Mouse (Mus musculus) heart, postnatal 0 days (tissue): ENCODE measurements around the gene Zcchc2.

ENCODE experiments used
- CTCF ChIP-seq: IDR thresholded peaks from 2 replicates; pipeline ENCODE4 v1.5.1; 2016; ENCODE audit warnings: antibody characterized with exemption, control low read depth, low read depth
- EP300 ChIP-seq: IDR thresholded peaks from 2 replicates; pipeline ENCODE4 v1.6.1; 2016; ENCODE audit warnings: antibody characterized with exemption, low read depth

DNA sequence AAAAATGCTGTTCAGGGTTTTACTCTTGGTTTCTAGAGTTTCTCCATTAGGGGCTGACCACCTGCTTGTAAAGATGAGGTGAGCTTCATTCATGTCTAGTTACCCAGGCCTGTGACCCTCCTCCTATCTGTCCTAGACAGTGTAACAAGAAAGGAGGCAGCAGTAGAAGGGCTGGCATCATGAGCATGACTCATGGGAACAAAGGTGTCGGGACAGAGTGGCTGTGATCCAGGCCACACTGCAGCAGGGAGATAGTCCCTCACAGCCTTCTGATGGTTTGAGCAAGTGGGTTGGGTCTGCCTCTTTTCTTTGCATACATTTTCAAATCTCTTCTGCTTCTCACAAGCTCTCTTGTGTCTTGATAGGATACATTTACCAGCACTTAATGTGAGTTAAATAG lies 17.4 kb downstream of the Zcchc2 start:
- TF ChIP-seq EP300 (no peak), CTCF (no peak)
